Mouse (Mus musculus): ENCODE results near the gene Clp1. TPM values are rescaled to one million over a fixed set of nuclear protein-coding genes. Genes with fewer than 3 reads are reported as not detected.
A peak's percentile ranks its signal among the peaks of the same experiment; 100 is the strongest.

The Clp1 gene
- total RNA-seq, 2 experiments from 2014 or later, result 8.1 to 8.8 TPM

- DNase-seq (ENCODE audit: low spot score in 2 of 2), result no peak
- H3K27ac ChIP-seq, result peak overlapping the region; percentile 98
- no peak for TF ChIP-seq CTCF (conservative IDR thresholded peaks at IDR 0.05)
- H3K4me3 ChIP-seq, result peak overlapping the region; percentile 72
Observed at GRCm38 (mm10) chr2:84716423-84717355, 10.5 kb downstream of the Clp1 start.

DNA sequence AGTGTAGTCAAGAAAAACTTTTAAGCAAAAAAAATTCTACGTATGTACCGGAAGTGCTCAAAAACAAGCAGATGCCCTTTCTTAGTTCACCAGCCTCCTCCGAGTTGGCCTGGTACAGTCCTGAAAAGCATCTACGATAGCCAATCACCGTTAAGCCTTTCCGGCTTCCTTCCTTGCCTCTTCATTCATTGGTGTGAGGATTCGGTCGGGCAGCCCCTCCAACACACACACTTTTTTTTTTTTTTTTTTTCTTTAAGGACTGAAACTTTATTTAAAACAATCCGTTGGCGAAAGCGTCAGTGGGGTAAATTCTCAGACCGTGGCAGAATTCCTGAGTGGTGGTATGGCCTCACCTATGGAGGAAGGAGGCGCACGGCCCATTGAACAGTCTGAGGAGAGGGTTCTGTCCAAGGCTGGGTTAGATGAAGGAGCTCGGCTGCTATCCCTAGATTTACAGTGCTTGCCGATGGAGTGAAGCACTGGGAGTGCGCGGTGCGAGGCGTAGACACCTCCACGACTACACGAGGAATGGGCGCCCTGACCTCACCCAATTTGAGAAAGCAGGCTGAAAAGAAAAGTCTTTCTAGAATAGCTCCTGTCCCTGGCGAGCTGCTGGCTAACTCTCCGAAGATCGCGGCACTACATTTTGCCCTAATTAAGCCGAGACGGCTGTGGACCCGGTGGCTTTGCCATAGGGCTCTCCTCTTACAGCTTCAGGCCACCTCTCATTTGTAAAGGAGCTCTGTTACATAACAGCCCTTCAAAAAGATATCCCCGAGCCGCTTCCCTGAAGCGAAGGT lies 11.4 kb downstream of the Clp1 start:
- Histone ChIP-seq H3K27ac (peak overlapping the region; percentile 98), H3K4me3 (peak overlapping the region; percentile 72)
- TF ChIP-seq CTCF (conservative IDR thresholded peaks at IDR 0.05), result no peak
- DNase-seq (ENCODE audit: low spot score in 2 of 2), result peak in 1 of 2 experiments; percentile 94

- peak within 1 kb of the TSS; percentile 72 for H3K4me3 ChIP-seq
- peak within 1 kb of the TSS; percentile 98 for H3K27ac ChIP-seq
- no peak for TF ChIP-seq CTCF (conservative IDR thresholded peaks at IDR 0.05)
- DNase-seq (ENCODE audit: low spot score in 2 of 2), result peak; percentile 97 to 99
Observed at GRCm38 (mm10) chr2:84714811-84715561, 12.2 kb downstream of the Clp1 start, which contains the start of gene Zdhhc5. Gene Zdhhc5 (minus strand): TSS chr2:84715180.

- peak overlapping the region; percentile 72 for H3K4me3 ChIP-seq
- no peak for TF ChIP-seq CTCF (conservative IDR thresholded peaks at IDR 0.05)
- DNase-seq (ENCODE audit: low spot score in 2 of 2), result no peak
- peak overlapping the region; percentile 98 for H3K27ac ChIP-seq
Observed at GRCm38 (mm10) chr2:84714422-84714810, 12.7 kb downstream of the Clp1 start.

DNA sequence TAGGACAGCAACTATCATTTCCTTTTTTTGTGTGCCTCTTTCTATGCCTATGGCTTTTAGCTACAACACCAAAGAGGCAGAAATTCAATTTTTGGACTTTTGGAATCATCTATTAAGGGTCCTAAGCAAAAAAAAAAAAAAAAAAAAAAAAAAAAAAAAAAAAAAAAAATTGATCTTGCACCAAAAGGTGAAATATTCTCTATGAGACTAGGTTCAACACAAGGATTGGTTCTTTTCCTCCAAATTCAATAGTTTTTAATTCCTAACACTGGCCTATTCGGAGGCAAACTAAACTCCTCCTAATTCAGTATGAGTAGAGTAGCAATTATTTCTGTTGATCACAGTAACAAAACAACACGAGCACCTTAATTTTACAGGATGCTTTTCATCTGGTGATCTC lies 15.3 kb downstream of the Clp1 start:
- DNase-seq (ENCODE audit: low spot score in 2 of 2), result no peak
- Histone ChIP-seq H3K27ac (no peak overlapping the region), H3K4me3 (no peak overlapping the region)
- no peak for TF ChIP-seq CTCF (conservative IDR thresholded peaks at IDR 0.05)

GRCm38 (mm10) chr2:84707523-84707922 lies 19.6 kb downstream of the Clp1 start:
- DNase-seq (ENCODE audit: low spot score in 2 of 2), result no peak
- H3K4me3 ChIP-seq, result no peak overlapping the region
- no peak for TF ChIP-seq CTCF (conservative IDR thresholded peaks at IDR 0.05)
- H3K27ac ChIP-seq, result no peak overlapping the region

DNA sequence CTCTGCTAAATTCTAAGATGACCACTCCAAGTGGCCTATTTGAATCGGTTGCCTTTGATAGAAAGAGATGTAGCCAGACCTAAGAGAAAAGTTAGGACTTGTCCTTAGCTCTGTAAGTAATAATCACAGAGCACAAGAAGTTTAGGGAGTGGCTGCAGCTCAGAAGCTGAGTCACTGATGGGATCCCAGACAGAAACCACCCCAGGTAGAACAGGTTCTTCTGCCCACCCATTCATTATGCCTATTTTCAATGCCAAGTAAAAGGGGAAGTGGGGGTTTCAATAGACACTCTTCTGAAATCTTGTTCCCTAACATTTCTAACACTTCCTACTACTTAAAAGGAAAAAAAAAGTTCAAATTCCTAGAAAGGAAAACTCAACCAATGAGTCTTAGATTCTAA lies 21.9 kb downstream of the Clp1 start:
- no peak for DNase-seq (ENCODE audit: low spot score in 2 of 2)
- Histone ChIP-seq H3K4me3 (no peak overlapping the region), H3K27ac (no peak overlapping the region)
- TF ChIP-seq CTCF (conservative IDR thresholded peaks at IDR 0.05), result no peak

- no peak overlapping the region for H3K27ac ChIP-seq
- no peak overlapping the region for H3K4me3 ChIP-seq
- DNase-seq (ENCODE audit: low spot score in 2 of 2), result no peak
- no peak for TF ChIP-seq CTCF (conservative IDR thresholded peaks at IDR 0.05)
Observed at GRCm38 (mm10) chr2:84704329-84704728, 22.8 kb downstream of the Clp1 start.

- no peak overlapping the region for H3K27ac ChIP-seq
- no peak overlapping the region for H3K4me3 ChIP-seq
- TF ChIP-seq CTCF (conservative IDR thresholded peaks at IDR 0.05), result no peak
- no peak for DNase-seq (ENCODE audit: low spot score in 2 of 2)
Observed at GRCm38 (mm10) chr2:84703497-84703896, 23.7 kb downstream of the Clp1 start.

- H3K27ac ChIP-seq, result no peak overlapping the region
- H3K4me3 ChIP-seq, result no peak overlapping the region
- no peak for TF ChIP-seq CTCF (conservative IDR thresholded peaks at IDR 0.05)
- no peak for DNase-seq (ENCODE audit: low spot score in 2 of 2)
Observed at GRCm38 (mm10) chr2:84695007-84695695, 32.0 kb downstream of the Clp1 start.

GRCm38 (mm10) chr2:84690050-84690449 lies 37.1 kb downstream of the Clp1 start:
- no peak overlapping the region for H3K4me3 ChIP-seq
- DNase-seq (ENCODE audit: low spot score in 2 of 2), result no peak
- TF ChIP-seq CTCF (conservative IDR thresholded peaks at IDR 0.05), result no peak
- H3K27ac ChIP-seq, result peak overlapping the region; percentile 36; the same call in 1 of the 2 replicates

Measured in layer of hippocampus, adult 2 months (tissue).